In genomic region chr11:86992461-86992988, GRCm38 (mm10) we compare ENCODE assay signal across 8 mouse cellular contexts. TPM values are rescaled to one million over a fixed set of nuclear protein-coding genes. Genes with fewer than 3 reads are reported as not detected.
DNase-seq lines count a peak whose midpoint lies in the region; ATAC-seq and TF ChIP-seq lines count a peak whose summit lies in the region.

No protein-coding gene starts in this region.

- 2% methylated on average over 13 of the region's 13 CpGs for WGBS in forebrain, embryonic 12.5 days
- WGBS in liver, embryonic 11.5 days, result 7% methylated on average over 13 of the region's 13 CpGs
- WGBS in stomach, postnatal 0 days, result 5% methylated on average over 13 of the region's 13 CpGs

- no peak for ATAC-seq in forebrain, embryonic 12.5 days (ENCODE audit: low FRiP score)
- ATAC-seq in liver, embryonic 11.5 days (replicated peaks; ENCODE audit: low FRiP score), result no peak
- no peak for ATAC-seq in stomach, postnatal 0 days (ENCODE audit: low FRiP score, low TSS enrichment)
- ATAC-seq in megakaryocyte progenitor cell, adult 5-6 weeks (replicated peaks; ENCODE audit: poor library complexity), result no peak

- H3K9me3 ChIP-seq in forebrain, embryonic 12.5 days, result no peaks in the 10 kb centered on the region
- H3K9me3 ChIP-seq in liver, embryonic 11.5 days (ENCODE audit: control insufficient read depth, low read length), result no peaks in the 10 kb centered on the region
- H3K9me3 ChIP-seq in stomach, postnatal 0 days (ENCODE audit: control insufficient read depth, low read length), result no peaks in the 10 kb centered on the region

- H3K27me3 ChIP-seq in forebrain, embryonic 12.5 days, result 0 out of 2 replicates have a peak, but pooled peaks cover 9% of the 10 kb centered on the region
- no peaks in the 10 kb centered on the region for H3K27me3 ChIP-seq in liver, embryonic 11.5 days (replicated peaks; ENCODE audit: control insufficient read depth, insufficient read depth, low read length)
- no peaks in the 10 kb centered on the region for H3K27me3 ChIP-seq in stomach, postnatal 0 days (ENCODE audit: control insufficient read depth, insufficient read depth, low read length)

- no peaks in the 10 kb centered on the region for H3K36me3 ChIP-seq in forebrain, embryonic 12.5 days (replicated peaks)
- H3K36me3 ChIP-seq in liver, embryonic 11.5 days (ENCODE audit: control insufficient read depth, insufficient read depth, low read length), result no peaks in the 10 kb centered on the region
- no peaks in the 10 kb centered on the region for H3K36me3 ChIP-seq in stomach, postnatal 0 days (ENCODE audit: control insufficient read depth, insufficient read depth, low read length)

- no peak for TF ChIP-seq CTCF in stomach, postnatal 0 days (IDR thresholded peaks at IDR 0.05; ENCODE audit: low read depth)

- H3K4me1 ChIP-seq in forebrain, embryonic 12.5 days, result peaks cover 62% of the 10 kb centered on the region
- H3K4me1 ChIP-seq in liver, embryonic 11.5 days (replicated peaks; ENCODE audit: control insufficient read depth, insufficient read depth, low read length), result peaks cover 19% of the 10 kb centered on the region
- H3K4me1 ChIP-seq in stomach, postnatal 0 days (replicated peaks; ENCODE audit: control insufficient read depth, insufficient read depth), result peaks cover 4% of the 10 kb centered on the region; the same call in 1 of the 2 replicates

- peak; percentile 17 for DNase-seq in embryo, embryonic 9.5 days (ENCODE audit: extremely low spot score)
- DNase-seq in embryo, embryonic 10 days (ENCODE audit: low spot score), result no peak
- DNase-seq in A20 (ENCODE audit: low read depth, low spot score), result peak; percentile 17
- DNase-seq in liver, embryonic 11.5 days (ENCODE audit: low spot score), result peak; percentile 37
- no peak for DNase-seq in stomach, postnatal 0 days (ENCODE audit: low spot score)
- no peak for DNase-seq in yolk sac, embryonic 10.5 days (ENCODE audit: low spot score)

- TF ChIP-seq EP300 in stomach, postnatal 0 days (optimal IDR thresholded peaks at IDR 0.05), result no peak

- peak overlapping the region; percentile 78 for H3K4me2 ChIP-seq in forebrain, embryonic 12.5 days
- H3K4me2 ChIP-seq in liver, embryonic 11.5 days, result peak overlapping the region; percentile 99
- H3K4me2 ChIP-seq in stomach, postnatal 0 days (replicated peaks; ENCODE audit: low read depth), result peak overlapping the region; percentile 91

- H3K27ac ChIP-seq in forebrain, embryonic 12.5 days, result peak overlapping the region; percentile 95; the same call in 1 of the 2 replicates
- H3K27ac ChIP-seq in liver, embryonic 11.5 days (ENCODE audit: low read depth, low read length), result no peak overlapping the region
- H3K27ac ChIP-seq in stomach, postnatal 0 days (replicated peaks), result peak overlapping the region; percentile 93

- peak overlapping the region; percentile 91 for H3K4me3 ChIP-seq in forebrain, embryonic 12.5 days (replicated peaks)
- H3K4me3 ChIP-seq in liver, embryonic 11.5 days (ENCODE audit: low read depth, low read length), result peak overlapping the region; percentile 89
- peak overlapping the region; percentile 92 for H3K4me3 ChIP-seq in stomach, postnatal 0 days (ENCODE audit: low read depth, low read length)

- H3K9ac ChIP-seq in forebrain, embryonic 12.5 days, result peak overlapping the region; percentile 82
- H3K9ac ChIP-seq in liver, embryonic 11.5 days (ENCODE audit: low read depth, low read length), result peak overlapping the region; percentile 61
- peak overlapping the region; percentile 87 for H3K9ac ChIP-seq in stomach, postnatal 0 days (ENCODE audit: low read length)

RNA-seq across cellular contexts. Expression of gene Ypel2, which starts 1.0 kb away (rescaled TPM):
- 8.1 and 8.3 TPM in 2 replicates for polyA plus RNA-seq in forebrain, embryonic 12.5 days (2016; fragmentation: Nextera tagmentation; extraction: Ambion mirVana)
- polyA plus RNA-seq in liver, embryonic 11.5 days (2014; fragmentation: Nextera tagmentation; extraction: Ambion mirVana), result 2.9 and 3.1 TPM in 2 replicates
- polyA plus RNA-seq in stomach, postnatal 0 days (2015; fragmentation: Nextera tagmentation; extraction: Ambion mirVana), result 3.9 and 4.0 TPM in 2 replicates
- 6.8 and 8.6 TPM in 2 replicates for total RNA-seq in megakaryocyte progenitor cell, adult 5-6 weeks (2015)
- 5.8 and 6.2 TPM in 2 replicates for total RNA-seq in megakaryocyte progenitor cell, adult 5-6 weeks (2017)

Comparison
In these comparisons a context has a peak if more than half of its experiments do, and no peak if none do; other contexts are left out.
1. DNase-seq: peak in embryo, embryonic 9.5 days (single experiment), A20 (single experiment) and liver, embryonic 11.5 days (single experiment); none in embryo, embryonic 10 days (single experiment), stomach, postnatal 0 days (single experiment) and yolk sac, embryonic 10.5 days (single experiment).
2. Peak in every context shown above with its lines, with median percentiles within 50 percentile points of each other: H3K4me2 ChIP-seq, H3K4me3 ChIP-seq and H3K9ac ChIP-seq.